Mouse (Mus musculus) C2C12 (cell line): ENCODE results near the gene Ier5l.
A peak's percentile ranks its signal among the peaks of the same experiment; 100 is the strongest.

Experiments
- CEBPB ChIP-seq: IDR thresholded peaks from one replicate; pipeline ENCODE4 v1.6.1; 2011; ENCODE audit warnings: low read depth, mild to moderate bottlenecking, control low read depth, moderate library complexity
- CTCF ChIP-seq: IDR thresholded peaks from one replicate; pipeline ENCODE4 v1.5.1; 2011; ENCODE audit not compliant: control insufficient read depth, insufficient read depth, insufficient read length
- FOSL1 ChIP-seq: IDR thresholded peaks from one replicate; pipeline ENCODE4 v1.8.0; 2011; ENCODE audit warnings: mild to moderate bottlenecking, low read length; ENCODE audit not compliant: poor library complexity, insufficient read depth, severe bottlenecking
- MAX ChIP-seq: IDR thresholded peaks from one replicate; pipeline ENCODE4 v1.6.1; 2011; ENCODE audit warnings: mild to moderate bottlenecking, control low read depth
- MYOD1 ChIP-seq: IDR thresholded peaks from one replicate; pipeline ENCODE4 v1.6.1; 2011; ENCODE audit warnings: low read depth; ENCODE audit not compliant: control insufficient read depth, insufficient read length
- MYOG ChIP-seq: IDR thresholded peaks from one replicate; pipeline ENCODE4 v1.6.1; 2011; ENCODE audit not compliant: control insufficient read depth, insufficient read length; ENCODE audit errors: extremely low read depth
- USF1 ChIP-seq: IDR thresholded peaks from one replicate; pipeline ENCODE4 v1.6.1; 2011; ENCODE audit warnings: low read depth, mild to moderate bottlenecking, control low read depth, moderate library complexity

DNA sequence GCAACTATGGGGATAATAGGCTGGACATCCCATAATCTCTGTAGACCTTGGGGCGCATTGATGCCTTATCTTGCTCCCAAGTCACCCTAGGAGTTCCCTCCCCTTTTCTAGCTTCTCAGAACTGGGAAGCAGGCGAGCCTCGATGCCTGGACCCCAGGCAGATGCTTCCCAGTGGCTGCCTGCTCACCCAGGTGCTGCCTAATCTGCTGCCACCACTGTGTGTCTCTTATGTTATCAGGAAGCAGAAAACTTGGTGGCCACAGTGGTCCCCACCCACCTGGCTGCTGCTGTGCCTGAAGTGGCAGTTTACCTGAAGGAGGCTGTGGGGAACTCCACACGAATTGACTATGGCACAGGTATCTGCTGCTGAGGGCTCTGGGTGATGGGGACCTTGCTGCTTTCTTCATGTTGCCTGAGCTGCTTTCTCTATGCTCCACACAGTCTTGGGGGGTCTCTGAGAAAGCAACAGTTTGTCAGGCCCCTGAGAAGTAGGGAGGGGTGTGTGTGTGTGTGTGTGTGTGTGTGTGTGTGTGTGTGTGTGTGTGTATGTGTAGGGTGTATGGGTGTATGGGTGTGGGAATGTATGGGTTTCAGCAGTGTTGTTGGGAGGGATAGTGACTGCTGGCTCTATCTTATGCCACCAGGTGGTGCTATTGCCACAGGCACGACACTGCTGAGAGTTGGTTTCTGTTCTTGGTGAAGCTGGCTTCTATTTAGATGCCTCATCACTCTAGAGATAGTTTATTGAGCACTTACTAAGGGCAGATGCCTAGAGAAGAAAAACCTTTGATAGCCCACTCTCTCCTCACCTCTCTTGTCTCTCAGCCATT, 38.5 kb downstream of the Ier5l start:
- TF ChIP-seq USF1: no peak
- TF ChIP-seq CEBPB: no peak
- TF ChIP-seq CTCF: peak; percentile 87
- no peak for TF ChIP-seq MYOG
- no peak for TF ChIP-seq FOSL1
- peak; percentile 49 for TF ChIP-seq MAX
- TF ChIP-seq MYOD1: no peak
